Mouse (Mus musculus): ENCODE results near the gene Rarb.

GRCm38 (mm10) chr14:16717821-16718220, 101.1 kb downstream of the Rarb start:
- TF ChIP-seq CTCF (IDR thresholded peaks at IDR 0.05) = no peak
- no peak for TF ChIP-seq EP300 (IDR thresholded peaks at IDR 0.05)
